Mouse (Mus musculus): ENCODE results near the gene Cd44. TPM values are rescaled to one million over a fixed set of nuclear protein-coding genes. Genes with fewer than 3 reads are reported as not detected.

Cd44 gene
- polyA plus RNA-seq (2014; fragmentation: Illumina TruSeq; extraction: RNeasy Lipid Tissue Mini Kit (QIAGEN cat#74804); ENCODE audit: low read depth, low replicate concordance), result 0.15 TPM

DNA sequence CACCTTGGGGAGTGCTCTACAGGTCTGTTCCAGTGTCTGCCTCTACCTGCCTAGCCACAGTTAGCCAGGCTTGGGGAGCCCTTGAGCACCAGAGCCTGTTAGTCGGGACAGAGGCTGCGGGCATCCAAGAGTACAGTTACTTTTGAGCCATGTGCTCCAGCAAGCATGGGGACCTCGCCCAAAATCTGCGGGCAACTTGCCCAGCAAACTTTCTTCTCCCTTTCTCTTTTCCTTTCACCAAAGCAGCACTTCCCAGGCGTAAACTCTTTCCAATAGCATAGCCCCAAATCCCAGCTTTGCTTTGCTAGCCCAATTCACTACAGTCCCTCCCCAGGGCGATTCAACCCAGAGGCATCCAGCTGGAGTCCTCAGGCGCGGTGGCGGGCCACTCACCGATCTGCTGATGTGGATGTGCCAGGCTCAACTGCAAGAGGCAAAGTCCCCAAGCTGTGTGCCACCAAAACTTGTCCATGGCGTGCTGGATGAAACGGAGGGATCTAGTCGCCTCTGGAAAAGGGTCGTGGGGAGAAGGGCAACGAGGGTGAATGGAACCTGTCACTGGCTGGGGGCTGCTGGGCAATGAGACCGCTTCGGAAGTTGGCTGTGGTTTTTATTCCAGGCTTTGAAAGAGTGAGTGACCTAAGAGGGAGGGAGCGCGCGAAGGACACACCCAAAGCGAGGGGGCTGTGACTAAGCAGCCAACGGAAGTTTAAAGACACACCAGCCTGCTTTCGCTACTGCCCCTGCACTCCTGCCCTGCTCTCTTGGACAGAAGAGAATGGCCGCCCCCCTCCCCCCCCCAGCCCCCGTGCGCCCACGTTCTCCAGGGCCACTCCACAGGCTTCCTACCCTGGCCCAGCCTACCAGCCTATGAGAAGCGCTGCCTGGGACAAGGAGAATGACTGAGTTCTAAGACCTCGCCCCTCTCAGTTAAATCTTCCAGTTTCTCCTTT, at the start of gene Cd44:
Gene Cd44, minus strand, starts transcription at position 791 of the 953 bp plus-strand sequence.

Other genes starting within 250 kb of the Cd44 start
- gene Slc1a2, start 243.0 kb downstream of the Cd44 start, polyA plus RNA-seq (2014; fragmentation: Illumina TruSeq; extraction: RNeasy Lipid Tissue Mini Kit (QIAGEN cat#74804); ENCODE audit: low read depth, low replicate concordance), result 14.5 TPM
- 49.8 TPM for gene Pdhx, start 171.8 kb upstream of the Cd44 start, polyA plus RNA-seq (2014; fragmentation: Illumina TruSeq; extraction: RNeasy Lipid Tissue Mini Kit (QIAGEN cat#74804); ENCODE audit: low read depth, low replicate concordance)
- gene Apip, start 172.0 kb upstream of the Cd44 start, polyA plus RNA-seq (2014; fragmentation: Illumina TruSeq; extraction: RNeasy Lipid Tissue Mini Kit (QIAGEN cat#74804); ENCODE audit: low read depth, low replicate concordance), result 41.3 TPM

Measured in testis, adult 10 weeks (tissue).